Mouse (Mus musculus) limb, embryonic 14.5 days (tissue): Measurements from ENCODE around the gene Gm27021. TPM values are rescaled to one million over a fixed set of nuclear protein-coding genes. Genes with fewer than 3 reads are reported as not detected.
A peak's percentile ranks its signal among the peaks of the same experiment; 100 is the strongest.

Experiments
- ATAC-seq: fragments of 200-750 bp; cut with Nextera tagmentation; 2 replicates; pipeline ENCODE4 v1.8.0; 2017; ENCODE audit warnings: low read depth, moderate number of reproducible peaks, moderate TSS enrichment; ENCODE audit not compliant: low FRiP score
- DNase-seq: peaks from one replicate; pipeline ENCODE4 v3.0.0-alpha.2; 2015; ENCODE audit warnings: low spot score
- H3K27ac ChIP-seq: fragments of 300-500 bp; sonication (generic); replicated peaks from 2 replicates; pipeline ENCODE4 v1.5.1; 2014; ENCODE audit warnings: low read depth, mild to moderate bottlenecking, low read length, moderate library complexity, mixed read lengths
- H3K27me3 ChIP-seq: fragments of 300-500 bp; sonication (generic); 2 replicates; pipeline ENCODE4 v1.6.1; 2014; ENCODE audit warnings: low read length, mixed read lengths; ENCODE audit not compliant: control insufficient read depth, insufficient read depth
- H3K36me3 ChIP-seq: fragments of 300-500 bp; sonication (generic); 2 replicates; pipeline ENCODE4 v1.6.1; 2014; ENCODE audit warnings: mild to moderate bottlenecking, low read length, moderate library complexity, mixed read lengths; ENCODE audit not compliant: control insufficient read depth, insufficient read depth
- H3K4me1 ChIP-seq: fragments of 300-500 bp; sonication (generic); 2 replicates; pipeline ENCODE4 v1.6.1; 2014; ENCODE audit warnings: antibody characterized with exemption, low read length, mixed read lengths; ENCODE audit not compliant: control insufficient read depth, insufficient read depth
- H3K4me2 ChIP-seq: fragments of 300-500 bp; sonication (generic); replicated peaks from 2 replicates; pipeline ENCODE4 v1.6.1; 2014; ENCODE audit warnings: low read depth, mild to moderate bottlenecking, low read length, moderate library complexity; ENCODE audit not compliant: severe bottlenecking
- H3K4me3 ChIP-seq: fragments of 300-500 bp; sonication (generic); replicated peaks from 2 replicates; pipeline ENCODE4 v1.5.1; 2014; ENCODE audit warnings: low read length
- H3K9ac ChIP-seq: fragments of 300-500 bp; sonication (generic); 2 replicates; pipeline ENCODE4 v1.6.1; 2014; ENCODE audit warnings: mild to moderate bottlenecking, low read depth, low read length, moderate library complexity; ENCODE audit not compliant: severe bottlenecking
- H3K9me3 ChIP-seq: fragments of 300-500 bp; sonication (generic); 2 replicates; pipeline ENCODE4 v1.6.1; 2016; ENCODE audit warnings: low read length; ENCODE audit not compliant: control insufficient read depth
- POLR2A ChIP-seq: fragments of 200-500 bp; IDR thresholded peaks from 2 replicates; pipeline ENCODE4 v1.8.0; 2012; ENCODE audit warnings: inconsistent platforms, mild to moderate bottlenecking, moderate library complexity, borderline replicate concordance; ENCODE audit not compliant: insufficient read depth, insufficient read length; ENCODE audit errors: extremely low read depth
- WGBS: fragments of 180-500 bp; shearing (Covaris S2); extraction: QIAGEN DNeasy Blood & Tissue Kit; methylation state at CpG from one replicate; pipeline ENCODE4 v1.1.7; 2014; 5-methylcytosine and 5-hydroxymethylcytosine counted together
- polyA plus RNA-seq, 2 experiments: library from polyadenylated mRNA; depleted of rRNA in 1 of 2; stranded (reverse) in 1 of 2; unstranded in 1 of 2; fragments of >200 nt; fragmentation: Nextera tagmentation in 1 of 2; extraction: Ambion mirVana in 1 of 2; gene quantifications; 2 replicates each; pipeline versions ENCODE4 v1.2.1 to v1.2.3; 2012 to 2014

The Gm27021 gene
- polyA plus RNA-seq, 2 experiments: 2.2 to 3.4 TPM

- no peak for TF ChIP-seq POLR2A
- no peak for ATAC-seq
- WGBS: 78% methylated on average over 6 of the region's 6 CpGs
Measured at GRCm38 (mm10) chr8:120610824-120611223, 57.1 kb downstream of the Gm27021 start.

GRCm38 (mm10) chr8:120607885-120608284 is 60.0 kb downstream of the Gm27021 start:
- Histone ChIP-seq H3K9me3 (no peaks in the 10 kb centered on the region), H3K4me1 (no peaks in the 10 kb centered on the region), H3K4me3 (no peak overlapping the region), H3K36me3 (no peaks in the 10 kb centered on the region), H3K4me2 (no peak overlapping the region), H3K27ac (no peak overlapping the region), H3K9ac (no peak overlapping the region), H3K27me3 (no peaks in the 10 kb centered on the region)
- ATAC-seq: peak; percentile 67; the same call in 1 of the 2 replicates
- peak; percentile 53 for DNase-seq
- no peak for TF ChIP-seq POLR2A
- 15% methylated on average over 7 of the region's 7 CpGs for WGBS

More at GRCm38 (mm10) chr8:120610824-120611223, 57.1 kb downstream of the Gm27021 start:
- no peak overlapping the region for H3K4me3 ChIP-seq
- DNase-seq: no peak
- no peaks in the 10 kb centered on the region for H3K36me3 ChIP-seq
- no peak overlapping the region for H3K9ac ChIP-seq
- H3K27ac ChIP-seq: no peak overlapping the region
- no peaks in the 10 kb centered on the region for H3K9me3 ChIP-seq
- H3K4me2 ChIP-seq: no peak overlapping the region
- no peaks in the 10 kb centered on the region for H3K4me1 ChIP-seq
- H3K27me3 ChIP-seq: no peaks in the 10 kb centered on the region

GRCm38 (mm10) chr8:120607460-120607859 is 60.4 kb downstream of the Gm27021 start:
- 79% methylated on average over 9 of the region's 9 CpGs for WGBS

GRCm38 (mm10) chr8:120602672-120603071 is 65.2 kb downstream of the Gm27021 start:
- 29% methylated on average over 6 of the region's 6 CpGs for WGBS
- Histone ChIP-seq H3K9me3 (no peaks in the 10 kb centered on the region), H3K27ac (0 out of 2 replicates have a peak overlapping the region, but pooled peaks have one; percentile 38), H3K4me1 (peaks cover 3% of the 10 kb centered on the region; the same call in 1 of the 2 replicates), H3K36me3 (no peaks in the 10 kb centered on the region), H3K27me3 (no peaks in the 10 kb centered on the region), H3K9ac (no peak overlapping the region), H3K4me2 (no peak overlapping the region), H3K4me3 (no peak overlapping the region)
- no peak for TF ChIP-seq POLR2A
- ATAC-seq (peak; percentile 48), DNase-seq (no peak)

More at GRCm38 (mm10) chr8:120607460-120607859, 60.4 kb downstream of the Gm27021 start:
- Histone ChIP-seq H3K9me3 (no peaks in the 10 kb centered on the region), H3K4me1 (no peaks in the 10 kb centered on the region), H3K27ac (no peak overlapping the region), H3K27me3 (no peaks in the 10 kb centered on the region), H3K9ac (no peak overlapping the region), H3K4me2 (no peak overlapping the region), H3K4me3 (no peak overlapping the region), H3K36me3 (no peaks in the 10 kb centered on the region)
- DNase-seq: no peak
- no peak for TF ChIP-seq POLR2A
- no peak for ATAC-seq

GRCm38 (mm10) chr8:120599504-120599903 is 68.4 kb downstream of the Gm27021 start:
- Histone ChIP-seq H3K4me2 (no peak overlapping the region), H3K27ac (no peak overlapping the region), H3K9ac (no peak overlapping the region), H3K9me3 (no peaks in the 10 kb centered on the region), H3K27me3 (no peaks in the 10 kb centered on the region), H3K4me3 (no peak overlapping the region), H3K36me3 (no peaks in the 10 kb centered on the region), H3K4me1 (peaks cover 3% of the 10 kb centered on the region; the same call in 1 of the 2 replicates)
- TF ChIP-seq POLR2A: no peak
- DNase-seq: no peak
- 55% methylated on average over 7 of the region's 7 CpGs for WGBS
- no peak for ATAC-seq
